Mouse (Mus musculus) layer of hippocampus, adult 8-10 months (tissue): ENCODE measurements around the gene Gm17469. TPM values are rescaled to one million over a fixed set of nuclear protein-coding genes. Genes with fewer than 3 reads are reported as not detected.
"Not testable (repeated sequence)": the region's sequence is repeated elsewhere in the genome, so short reads cannot be mapped to it uniquely, and the experiment has no call there.

ENCODE experiments used
- DNase-seq, 2 experiments: peaks; one replicate each; pipeline ENCODE4 v3.0.0; 2022; ENCODE audit warnings: low spot score in 2 of 2
- total RNA-seq, 4 experiments: library from RNA; stranded (reverse); gene quantifications; 2 replicates each; pipeline ENCODE4 v1.2.4; 2022

The Gm17469 gene
- not detected for total RNA-seq

GRCm38 (mm10) chrX:124629593-124629992 lies at the start of gene Gm17469:
Gene Gm17469 (plus strand): TSS chrX:124629893.
- DNase-seq, result not testable (repeated sequence)

Other genes starting within 250 kb of the Gm17469 start
- gene Gm17584, start 129.3 kb upstream of the Gm17469 start, total RNA-seq, result not detected